Mouse (Mus musculus) forebrain, embryonic 16.5 days (tissue): ENCODE data around the gene Rai1. TPM values are rescaled to one million over a fixed set of nuclear protein-coding genes. Genes with fewer than 3 reads are reported as not detected.

ENCODE experiments used
- ATAC-seq: fragments of 200-750 bp; cut with Nextera tagmentation; 2 replicates; pipeline ENCODE4 v1.8.0; 2017; ENCODE audit warnings: mild to moderate bottlenecking, moderate library complexity
- H3K27ac ChIP-seq: fragments of 300-500 bp; sonication (generic); 2 replicates; pipeline ENCODE4 v1.5.1; 2014; ENCODE audit warnings: low read length, control low read depth
- H3K27me3 ChIP-seq: fragments of 300-500 bp; sonication (generic); replicated peaks from 2 replicates; pipeline ENCODE4 v1.6.1; 2014; ENCODE audit warnings: low read length; ENCODE audit not compliant: control insufficient read depth, insufficient read depth
- H3K36me3 ChIP-seq: fragments of 300-500 bp; sonication (generic); 2 replicates; pipeline ENCODE4 v1.6.1; 2014; ENCODE audit not compliant: control insufficient read depth, insufficient read depth
- H3K4me1 ChIP-seq: fragments of 300-500 bp; sonication (generic); replicated peaks from 2 replicates; pipeline ENCODE4 v1.6.1; 2014; ENCODE audit warnings: low read length; ENCODE audit not compliant: control insufficient read depth, insufficient read depth
- H3K4me2 ChIP-seq: fragments of 300-500 bp; sonication (generic); 2 replicates; pipeline ENCODE4 v1.6.1; 2014; ENCODE audit warnings: mild to moderate bottlenecking, low read length, control low read depth
- H3K4me3 ChIP-seq: fragments of 300-500 bp; sonication (generic); replicated peaks from 2 replicates; pipeline ENCODE4 v1.5.1; 2014; ENCODE audit warnings: mild to moderate bottlenecking, low read length, control low read depth
- H3K9ac ChIP-seq: fragments of 300-500 bp; sonication (generic); replicated peaks from 2 replicates; pipeline ENCODE4 v1.6.1; 2014; ENCODE audit warnings: low read depth, low read length, control low read depth
- H3K9me3 ChIP-seq: fragments of 300-500 bp; sonication (generic); 2 replicates; pipeline ENCODE4 v1.6.1; 2016; ENCODE audit warnings: low read length; ENCODE audit not compliant: control insufficient read depth
- WGBS: fragments of 180-500 bp; shearing (Covaris S2); extraction: QIAGEN DNeasy Blood & Tissue Kit; methylation state at CpG from one replicate; pipeline ENCODE4 v1.1.7; 2014; 5-methylcytosine and 5-hydroxymethylcytosine counted together
- polyA plus RNA-seq: library from polyadenylated mRNA; unstranded; fragments of >200 nt; fragmentation: Nextera tagmentation; extraction: Ambion mirVana; gene quantifications from 2 replicates; pipeline ENCODE4 v1.2.1, GENCODE M21; 2015

Gene Rai1
- polyA plus RNA-seq, 1 experiment from 2014 or later: 30.3 TPM

DNA sequence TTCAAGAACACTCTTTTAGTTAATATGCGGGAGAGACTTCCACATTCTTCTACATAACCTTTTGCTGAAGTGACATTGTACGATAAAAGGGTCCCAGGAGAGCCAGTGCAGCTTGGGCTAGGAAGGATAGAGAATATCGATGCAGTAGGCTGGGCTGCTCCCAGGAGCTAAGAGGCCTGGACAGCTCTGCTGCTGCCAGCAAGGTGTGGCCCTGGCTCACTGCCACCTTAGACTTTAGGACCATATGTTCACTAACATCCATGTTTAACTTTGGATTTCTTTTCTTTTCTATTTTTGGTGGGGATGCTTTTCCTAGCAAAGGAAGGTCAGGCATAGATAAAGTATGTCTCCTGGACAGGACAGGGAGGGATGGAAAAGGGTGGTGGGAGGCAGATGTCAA lies 44.3 kb downstream of the Rai1 start:
- WGBS: 73% methylated on average over 3 of the region's 3 CpGs
- Histone ChIP-seq H3K9ac (no peak overlapping the region), H3K27me3 (no peaks in the 10 kb centered on the region), H3K4me3 (no peak overlapping the region), H3K36me3 (0 out of 2 replicates have a peak, but pooled peaks cover 2% of the 10 kb centered on the region), H3K27ac (no peak overlapping the region), H3K9me3 (no peaks in the 10 kb centered on the region), H3K4me2 (no peak overlapping the region), H3K4me1 (peaks cover 16% of the 10 kb centered on the region)
- ATAC-seq: no peak

DNA sequence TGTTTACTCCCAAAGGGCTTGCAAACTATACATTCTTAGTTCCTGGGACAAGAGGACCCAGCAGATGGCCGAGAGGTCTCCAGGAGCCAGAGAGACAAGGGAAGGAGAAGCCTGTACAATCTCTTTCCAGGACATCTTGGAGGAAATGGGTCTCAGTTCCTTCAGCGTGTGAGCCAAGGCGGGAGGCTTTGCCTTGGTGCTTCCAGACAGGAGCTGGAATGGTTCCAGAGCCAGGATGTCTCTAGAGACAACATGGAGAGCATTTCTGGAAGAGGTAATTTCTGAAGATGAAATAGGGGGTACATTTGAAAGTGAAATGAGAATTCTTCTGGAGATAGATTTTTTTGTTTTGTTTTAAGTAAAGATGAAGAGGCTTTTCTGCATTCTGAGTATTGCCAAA lies 45.9 kb downstream of the Rai1 start:
- no peak overlapping the region for H3K27ac ChIP-seq
- peaks cover 10% of the 10 kb centered on the region for H3K4me1 ChIP-seq
- 0 out of 2 replicates have a peak, but pooled peaks cover 2% of the 10 kb centered on the region for H3K36me3 ChIP-seq
- H3K4me3 ChIP-seq: no peak overlapping the region
- H3K4me2 ChIP-seq: no peak overlapping the region
- H3K9ac ChIP-seq: no peak overlapping the region
- 72% methylated on average over 3 of the region's 3 CpGs for WGBS
- no peaks in the 10 kb centered on the region for H3K27me3 ChIP-seq
- no peak for ATAC-seq
- H3K9me3 ChIP-seq: no peaks in the 10 kb centered on the region

DNA sequence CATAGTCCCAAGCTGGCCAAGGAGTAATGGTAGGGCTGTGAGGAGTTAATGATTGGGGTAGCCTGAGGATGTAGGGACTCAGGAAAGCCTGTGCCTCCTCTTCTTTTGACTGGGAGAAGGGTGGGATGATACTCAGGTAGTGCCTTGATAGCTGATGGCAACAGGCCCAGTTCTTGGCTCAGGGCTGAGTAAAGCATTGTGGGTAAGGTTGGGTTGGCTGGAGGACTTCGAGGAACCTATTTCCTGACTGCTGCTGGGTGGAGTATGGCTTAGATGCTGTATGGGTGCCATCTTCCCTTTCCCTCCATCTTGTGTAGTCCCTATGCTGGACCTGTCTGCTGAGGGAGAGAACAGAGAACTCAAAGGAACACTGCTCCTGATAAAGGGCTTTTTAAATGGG lies 47.5 kb downstream of the Rai1 start:
- 79% methylated on average over 1 of the region's 1 CpGs for WGBS
- no peak overlapping the region for H3K27ac ChIP-seq

DNA sequence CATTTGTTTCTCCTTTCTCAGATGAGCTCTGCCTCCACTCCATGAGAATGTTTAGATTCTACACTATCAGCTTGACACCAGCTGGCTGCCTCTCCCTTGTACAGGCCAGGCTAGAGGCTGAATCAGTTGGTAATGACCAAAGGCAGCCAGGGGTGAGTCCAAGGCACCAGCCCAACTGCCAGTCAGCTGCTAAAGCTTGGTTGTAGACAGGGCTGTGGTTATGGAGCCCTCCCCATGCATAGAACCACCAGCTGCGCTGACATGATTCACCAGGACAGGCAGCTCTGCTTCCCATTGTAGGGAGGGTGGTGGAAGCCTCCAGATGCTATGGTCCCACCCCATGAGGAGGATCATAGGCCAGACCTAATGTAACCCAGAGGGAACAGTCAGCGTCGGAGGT lies 49.1 kb downstream of the Rai1 start:
- WGBS: 84% methylated on average over 3 of the region's 3 CpGs
- no peak overlapping the region for H3K4me3 ChIP-seq
- no peaks in the 10 kb centered on the region for H3K9me3 ChIP-seq
- H3K9ac ChIP-seq: no peak overlapping the region
- no peaks in the 10 kb centered on the region for H3K27me3 ChIP-seq
- H3K4me2 ChIP-seq: no peak overlapping the region
- H3K36me3 ChIP-seq: no peaks in the 10 kb centered on the region
- no peak overlapping the region for H3K27ac ChIP-seq
- peaks cover 20% of the 10 kb centered on the region for H3K4me1 ChIP-seq
- no peak for ATAC-seq

More for the DNA sequence above, 47.5 kb downstream of the Rai1 start:
- no peak overlapping the region for H3K4me3 ChIP-seq
- no peak overlapping the region for H3K9ac ChIP-seq
- no peak for ATAC-seq
- H3K9me3 ChIP-seq: no peaks in the 10 kb centered on the region
- no peak overlapping the region for H3K4me2 ChIP-seq
- H3K27me3 ChIP-seq: no peaks in the 10 kb centered on the region
- no peaks in the 10 kb centered on the region for H3K36me3 ChIP-seq
- peaks cover 10% of the 10 kb centered on the region for H3K4me1 ChIP-seq

DNA sequence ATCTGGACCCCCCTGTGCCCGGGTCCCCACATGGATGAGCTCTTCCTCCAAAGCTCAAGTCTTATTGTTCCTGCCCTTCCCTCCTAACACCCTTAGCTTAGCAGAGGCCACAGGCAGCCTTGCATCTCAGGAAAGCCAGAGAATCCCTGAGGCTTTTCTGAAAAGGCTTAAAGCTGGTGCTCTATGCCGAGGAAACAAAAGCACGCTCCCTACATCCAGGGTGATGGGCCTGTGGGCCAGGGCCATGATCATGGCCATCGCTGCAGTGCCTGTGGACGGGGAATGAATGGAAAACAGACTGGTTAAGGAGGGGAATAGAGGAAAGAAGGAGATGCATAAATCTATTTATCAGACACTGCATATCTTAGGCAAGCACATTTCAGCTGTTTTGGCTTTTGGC lies 50.9 kb downstream of the Rai1 start:
- Histone ChIP-seq H3K9me3 (no peaks in the 10 kb centered on the region), H3K27ac (peak overlapping the region; percentile 13; the same call in 1 of the 2 replicates), H3K36me3 (no peaks in the 10 kb centered on the region), H3K27me3 (no peaks in the 10 kb centered on the region), H3K4me3 (no peak overlapping the region), H3K4me2 (no peak overlapping the region), H3K9ac (no peak overlapping the region), H3K4me1 (peaks cover 16% of the 10 kb centered on the region)
- ATAC-seq: no peak
- 43% methylated on average over 5 of the region's 5 CpGs for WGBS

DNA sequence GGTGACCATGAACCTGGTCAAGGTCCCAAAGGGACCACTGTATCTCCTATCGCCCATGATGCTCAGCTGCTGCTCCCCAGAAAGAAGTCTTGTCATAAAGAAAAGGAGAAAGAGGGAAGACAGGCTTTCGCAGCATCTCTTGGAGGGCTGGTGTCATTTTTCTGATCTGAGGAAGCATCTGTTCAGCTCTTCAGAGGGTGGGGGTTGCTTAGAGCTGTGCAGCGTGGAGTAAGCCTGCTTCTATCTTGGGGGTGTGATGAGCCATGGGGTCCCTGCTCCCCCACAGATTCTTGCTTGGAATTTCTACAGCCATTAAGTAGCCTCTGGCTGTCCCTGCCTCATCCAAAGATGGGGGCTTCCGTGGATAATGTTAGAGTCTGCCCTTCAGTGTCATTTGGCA lies 53.5 kb downstream of the Rai1 start:
- H3K4me1 ChIP-seq: peaks cover 34% of the 10 kb centered on the region

DNA sequence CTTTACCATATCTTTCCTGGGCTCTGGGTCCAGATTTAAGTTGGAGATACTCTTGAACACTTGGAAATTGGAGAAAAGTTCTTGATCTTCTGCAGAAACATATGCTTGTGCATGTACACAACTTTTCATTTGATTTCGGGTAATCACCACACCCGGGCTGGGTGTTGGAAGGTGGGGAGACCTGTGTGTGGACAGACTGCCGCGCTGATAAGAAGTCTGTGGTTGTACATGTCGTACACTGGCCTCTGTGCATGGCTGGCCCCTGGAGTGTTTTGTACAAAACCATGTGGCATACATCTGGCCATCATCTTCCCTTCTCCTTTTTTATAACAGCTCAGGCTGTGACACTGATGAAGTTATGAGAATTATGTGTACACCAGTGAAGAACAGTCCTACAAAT lies 55.1 kb downstream of the Rai1 start:
- Histone ChIP-seq H3K4me3 (no peak overlapping the region), H3K27me3 (no peaks in the 10 kb centered on the region), H3K9me3 (no peaks in the 10 kb centered on the region), H3K4me2 (no peak overlapping the region), H3K9ac (no peak overlapping the region), H3K36me3 (no peaks in the 10 kb centered on the region), H3K4me1 (peaks cover 42% of the 10 kb centered on the region), H3K27ac (no peak overlapping the region; the same call in 1 of the 2 replicates)
- no peak for ATAC-seq
- 90% methylated on average over 5 of the region's 5 CpGs for WGBS

More for the DNA sequence above, 53.5 kb downstream of the Rai1 start:
- WGBS: 70% methylated on average over 4 of the region's 4 CpGs
- Histone ChIP-seq H3K4me2 (no peak overlapping the region), H3K9me3 (no peaks in the 10 kb centered on the region), H3K4me3 (no peak overlapping the region), H3K9ac (no peak overlapping the region), H3K36me3 (no peaks in the 10 kb centered on the region), H3K27ac (peak overlapping the region; percentile 49), H3K27me3 (no peaks in the 10 kb centered on the region)
- ATAC-seq: no peak; the same call in 1 of the 2 replicates

DNA sequence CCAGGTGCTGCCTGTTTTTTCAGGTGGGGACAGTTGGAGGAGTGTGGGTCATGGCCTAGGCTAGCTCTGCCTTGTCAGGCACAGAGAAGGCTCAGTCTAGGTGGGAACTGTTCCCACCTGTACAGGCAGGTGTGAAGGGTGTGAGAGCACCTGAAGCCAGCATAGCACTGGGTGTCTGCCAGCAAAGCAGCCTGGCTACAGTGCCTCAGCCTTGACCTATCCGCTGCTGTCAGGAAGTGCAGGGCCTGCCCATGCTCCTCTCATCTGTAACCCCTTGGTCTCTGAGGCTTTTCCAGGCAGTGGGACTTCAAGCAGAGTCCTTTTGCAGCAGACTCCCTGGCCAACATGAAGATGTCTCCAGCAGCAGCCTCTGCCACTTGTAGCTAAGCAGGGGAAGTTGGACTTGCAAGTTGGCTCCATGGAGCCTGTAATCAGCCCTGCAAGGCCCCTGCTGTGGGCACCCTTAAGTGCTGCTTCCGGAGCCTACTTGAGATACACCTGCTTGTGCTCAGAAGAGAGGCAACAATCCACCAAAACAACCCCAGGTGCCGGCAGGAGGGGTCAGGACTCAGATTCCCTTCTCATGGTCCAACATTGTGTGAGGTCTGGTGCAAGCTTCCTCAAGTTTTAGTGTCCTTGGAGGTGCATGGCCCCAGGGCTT lies 55.8 kb downstream of the Rai1 start:
- 70% methylated on average over 3 of the region's 3 CpGs for WGBS
- H3K27ac ChIP-seq: peak overlapping the region; percentile 46
- no peak overlapping the region for H3K4me2 ChIP-seq

DNA sequence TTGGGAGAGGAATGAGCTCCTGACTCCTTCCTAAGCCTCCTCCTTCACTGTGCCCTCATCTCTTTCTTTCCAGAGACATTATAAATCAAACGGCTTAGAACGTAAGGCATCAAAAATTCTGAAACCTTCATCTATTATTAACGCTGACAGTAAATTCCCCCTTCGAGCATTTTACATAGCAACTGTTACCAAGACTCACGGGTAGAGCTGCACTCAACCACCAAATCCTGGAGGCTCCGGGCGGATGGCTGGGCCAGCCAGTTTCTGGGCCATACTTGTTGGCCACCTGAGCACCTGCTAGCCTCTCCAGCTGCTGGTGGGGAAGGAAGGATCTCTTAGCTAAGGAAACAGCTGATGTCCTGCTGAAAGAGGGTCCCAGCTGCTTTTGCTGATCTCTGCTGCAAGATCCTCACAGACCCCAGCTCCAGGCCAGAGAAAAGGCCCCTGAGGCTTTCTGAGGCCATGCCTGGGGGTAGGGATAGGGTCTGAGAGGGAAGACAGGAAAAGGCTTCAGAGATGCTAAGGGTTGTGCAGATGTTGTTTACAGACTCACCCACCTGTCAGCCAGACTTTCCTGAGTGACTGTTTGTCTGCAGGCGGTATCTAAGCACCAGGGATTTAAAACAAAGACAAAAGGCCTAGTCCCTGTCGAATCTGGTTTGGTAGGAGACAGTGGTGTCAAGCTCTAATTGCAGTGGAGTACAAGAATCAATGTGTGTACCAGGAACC lies 56.5 kb downstream of the Rai1 start:
- peak overlapping the region; percentile 80 for H3K27ac ChIP-seq
- no peaks in the 10 kb centered on the region for H3K36me3 ChIP-seq
- no peak for ATAC-seq
- H3K4me1 ChIP-seq: peaks cover 51% of the 10 kb centered on the region
- H3K4me2 ChIP-seq: no peak overlapping the region
- 38% methylated on average over 9 of the region's 9 CpGs for WGBS
- H3K9ac ChIP-seq: peak overlapping the region; percentile 18; the same call in 1 of the 2 replicates
- H3K27me3 ChIP-seq: no peaks in the 10 kb centered on the region
- H3K9me3 ChIP-seq: no peaks in the 10 kb centered on the region
- no peak overlapping the region for H3K4me3 ChIP-seq

More for the DNA sequence above, 55.8 kb downstream of the Rai1 start:
- no peaks in the 10 kb centered on the region for H3K27me3 ChIP-seq
- no peaks in the 10 kb centered on the region for H3K9me3 ChIP-seq
- no peak for ATAC-seq
- H3K9ac ChIP-seq: no peak overlapping the region
- H3K4me1 ChIP-seq: peaks cover 45% of the 10 kb centered on the region
- no peaks in the 10 kb centered on the region for H3K36me3 ChIP-seq
- no peak overlapping the region for H3K4me3 ChIP-seq
